Mouse (Mus musculus) MEL (cell line): Measurements from ENCODE around the gene Efna2.

ENCODE experiments used
- BHLHE40 ChIP-seq: IDR thresholded peaks from 2 replicates; pipeline ENCODE4 v1.6.1; 2012; ENCODE audit warnings: low read depth, mild to moderate bottlenecking, inconsistent platforms, low read length, improper control_type of control experiment, borderline replicate concordance
- CTCF ChIP-seq, 3 experiments: IDR thresholded peaks in 2 of 3; conservative IDR thresholded peaks in 1 of 3; 2 replicates each; pipeline ENCODE4 v1.5.1; 2011 to 2012; ENCODE audit warnings: low read length in 3 of 3, low read depth in 2 of 3, mild to moderate bottlenecking in 2 of 3, improper control_type of control experiment in 1 of 3, inconsistent platforms in 1 of 3, mixed read lengths in 1 of 3, moderate library complexity in 1 of 3; ENCODE audit not compliant: control insufficient read depth in 1 of 3, insufficient read depth in 1 of 3, poor library complexity in 1 of 3, severe bottlenecking in 1 of 3
- E2F4 ChIP-seq: IDR thresholded peaks from 2 replicates; pipeline ENCODE4 v1.6.1; 2011; ENCODE audit warnings: low read depth, low read length, improper control_type of control experiment, borderline replicate concordance
- EP300 ChIP-seq, 2 experiments: IDR thresholded peaks; 2 replicates each; pipeline ENCODE4 v1.6.1; 2011; ENCODE audit warnings: improper control_type of control experiment in 2 of 2, low read length in 2 of 2, low read depth in 1 of 2, mild to moderate bottlenecking in 1 of 2
- HCFC1 ChIP-seq: IDR thresholded peaks from 2 replicates; pipeline ENCODE4 v1.6.1; 2012; ENCODE audit warnings: low read depth, mild to moderate bottlenecking, inconsistent platforms, low read length, improper control_type of control experiment, moderate library complexity
- POLR2A ChIP-seq, 2 experiments: IDR thresholded peaks; 2 replicates each; pipeline ENCODE4 v1.6.1; 2011 to 2012; ENCODE audit warnings: low read length in 2 of 2, mild to moderate bottlenecking in 2 of 2, control low read depth in 1 of 2, improper control_type of control experiment in 1 of 2, low read depth in 1 of 2, moderate library complexity in 1 of 2; ENCODE audit not compliant: control insufficient read depth in 1 of 2, insufficient read depth in 1 of 2, poor library complexity in 1 of 2
- POLR2AphosphoS5 ChIP-seq: IDR thresholded peaks from 2 replicates; pipeline ENCODE4 v1.6.1; 2012; ENCODE audit warnings: low read depth, borderline replicate concordance, mild to moderate bottlenecking, inconsistent platforms, low read length, moderate library complexity, mixed read lengths
- SMC3 ChIP-seq: IDR thresholded peaks from 2 replicates; pipeline ENCODE4 v1.6.1; 2011; ENCODE audit warnings: low read depth, low read length, improper control_type of control experiment
- TCF12 ChIP-seq: IDR thresholded peaks from 2 replicates; pipeline ENCODE4 v1.6.1; 2014; ENCODE audit warnings: low read depth, mild to moderate bottlenecking, inconsistent platforms, low read length, improper control_type of control experiment, moderate library complexity
- USF1 ChIP-seq: IDR thresholded peaks from 2 replicates; pipeline ENCODE4 v1.6.1; 2014; ENCODE audit warnings: low read depth, mild to moderate bottlenecking, inconsistent platforms, low read length, improper control_type of control experiment, moderate library complexity
- ZC3H11A ChIP-seq: IDR thresholded peaks from 2 replicates; pipeline ENCODE4 v1.6.1; 2012; ENCODE audit warnings: low read depth, mild to moderate bottlenecking, inconsistent platforms, low read length, improper control_type of control experiment

GRCm38 (mm10) chr10:80144159-80144558 is 35.1 kb upstream of the Efna2 start:
- no peak for TF ChIP-seq USF1
- no peak for TF ChIP-seq SMC3
- TF ChIP-seq CTCF (IDR thresholded peaks at IDR 0.05 in 2 of 3, conservative IDR thresholded peaks at IDR 0.05 in 1 of 3; ENCODE audit: control insufficient read depth in 1 of 3, insufficient read depth in 1 of 3, low read depth in 2 of 3, low read length in 3 of 3, poor library complexity in 1 of 3, severe bottlenecking in 1 of 3): no peak
- TF ChIP-seq ZC3H11A: no peak
- TF ChIP-seq EP300 (IDR thresholded peaks at IDR 0.05; ENCODE audit: low read depth in 1 of 2, low read length in 2 of 2): no peak
- no peak for TF ChIP-seq POLR2A (IDR thresholded peaks at IDR 0.05; ENCODE audit: control insufficient read depth in 1 of 2, insufficient read depth in 1 of 2, low read depth in 1 of 2, low read length in 2 of 2, poor library complexity in 1 of 2)
- no peak for TF ChIP-seq TCF12
- TF ChIP-seq HCFC1: no peak
- TF ChIP-seq E2F4: no peak
- no peak for TF ChIP-seq POLR2AphosphoS5
- TF ChIP-seq BHLHE40: no peak
